Mouse (Mus musculus): ENCODE measurements around the gene Tfap2b.

Tfap2b gene

GRCm38 (mm10) chr1:19233857-19234256, 25.1 kb downstream of the Tfap2b start:
- no peak for DNase-seq

GRCm38 (mm10) chr1:19234432-19235205, 25.9 kb downstream of the Tfap2b start:
- no peak for DNase-seq

- no peak for DNase-seq
Measured at GRCm38 (mm10) chr1:19236051-19236450, 27.3 kb downstream of the Tfap2b start.

- DNase-seq: no peak
Measured at GRCm38 (mm10) chr1:19236591-19236990, 27.9 kb downstream of the Tfap2b start.

GRCm38 (mm10) chr1:19237061-19237460, 28.3 kb downstream of the Tfap2b start:
- no peak for DNase-seq

- no peak for DNase-seq
Measured at GRCm38 (mm10) chr1:19237721-19238410, 29.2 kb downstream of the Tfap2b start.

GRCm38 (mm10) chr1:19240054-19240453, 31.3 kb downstream of the Tfap2b start:
- DNase-seq: no peak

- DNase-seq: no peak
Measured at GRCm38 (mm10) chr1:19241316-19241715, 32.6 kb downstream of the Tfap2b start.

GRCm38 (mm10) chr1:19242021-19242420, 33.3 kb downstream of the Tfap2b start:
- DNase-seq: no peak

GRCm38 (mm10) chr1:19245032-19245431, 36.3 kb downstream of the Tfap2b start:
- DNase-seq: no peak

- no peak for DNase-seq
Measured at GRCm38 (mm10) chr1:19251286-19251685, 42.6 kb downstream of the Tfap2b start.

GRCm38 (mm10) chr1:19269596-19269995, 60.9 kb downstream of the Tfap2b start:
- no peak for DNase-seq
